Mouse (Mus musculus) heart, adult 2 months (tissue): Measurements from ENCODE around the gene Cep41.

Experiments used
- CTCF ChIP-seq: fragments of 200-600 bp; IDR thresholded peaks from 2 replicates; pipeline ENCODE4 v1.8.1; 2022; ENCODE audit warnings: antibody characterized with exemption, mild to moderate bottlenecking, moderate library complexity
- EP300 ChIP-seq: fragments of 200-500 bp; IDR thresholded peaks from 2 replicates; pipeline ENCODE4 v1.6.1; 2011; ENCODE audit warnings: low read depth, low read length, control low read depth; ENCODE audit not compliant: insufficient read depth
- POLR2A ChIP-seq: fragments of 200-500 bp; IDR thresholded peaks from 2 replicates; pipeline ENCODE4 v1.6.1; 2011; ENCODE audit warnings: mild to moderate bottlenecking, low read depth, low read length, control low read depth; ENCODE audit not compliant: insufficient read depth

DNA sequence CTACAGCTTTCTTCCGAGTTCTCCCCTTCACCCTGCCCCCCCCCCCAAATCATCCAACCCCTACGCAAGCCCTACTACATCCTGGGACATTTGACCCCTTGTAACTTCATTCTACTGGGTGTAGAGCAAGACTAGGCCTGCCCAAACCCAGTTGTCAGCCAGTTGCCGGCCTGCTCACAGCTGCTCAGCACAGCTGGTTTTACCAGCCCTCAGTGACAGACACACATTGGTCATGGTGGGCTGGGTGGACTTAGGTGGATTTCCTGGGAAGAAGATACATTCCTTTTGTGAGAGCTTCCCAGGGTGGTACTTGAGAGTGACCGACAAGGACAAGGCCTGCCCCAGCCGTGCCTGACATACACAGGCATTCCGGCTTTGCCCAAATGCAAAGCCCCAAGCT, 72.6 kb downstream of the Cep41 start:
- TF ChIP-seq CTCF (no peak), POLR2A (no peak), EP300 (no peak)
